Mouse (Mus musculus) splenic B cell, adult 2 months (primary cell): ENCODE measurements around the gene Sema4b.

Experiments
- DNase-seq: peaks from one replicate; pipeline ENCODE4 v3.0.0-alpha.2; 2011; ENCODE audit warnings: low read depth, low spot score
- H3K27me3 ChIP-seq: 2 replicates; pipeline ENCODE4 v1.6.1; 2012; ENCODE audit warnings: mild to moderate bottlenecking, low read length, moderate library complexity, mixed read lengths; ENCODE audit not compliant: control insufficient read depth, poor library complexity, insufficient read depth, severe bottlenecking
- H3K36me3 ChIP-seq: 2 replicates; pipeline ENCODE4 v1.6.1; 2012; ENCODE audit warnings: mild to moderate bottlenecking, low read length, moderate library complexity, mixed read lengths; ENCODE audit not compliant: control insufficient read depth, poor library complexity, insufficient read depth, severe bottlenecking

Sema4b gene

DNA sequence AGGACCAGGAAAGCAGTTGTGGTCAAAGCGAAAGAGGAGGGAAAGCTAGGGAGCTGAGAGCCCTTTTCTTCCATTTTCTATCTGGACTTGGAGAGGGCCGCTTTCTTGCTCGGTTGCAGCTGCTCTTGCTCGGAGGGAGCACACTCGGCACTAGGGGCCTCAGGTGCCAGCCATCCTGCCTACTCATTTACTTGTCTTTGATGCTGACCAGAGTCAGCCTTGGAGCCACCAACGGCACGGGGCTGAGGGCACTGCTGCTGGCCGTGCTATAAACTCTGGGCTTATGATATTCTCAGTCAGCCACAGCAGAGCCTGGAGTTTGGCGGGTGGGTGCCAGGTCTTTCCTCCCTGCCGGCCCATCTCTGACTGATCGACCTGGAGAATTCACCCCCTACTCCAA is 12.2 kb downstream of the Sema4b start:
- no peaks in the 10 kb centered on the region for H3K27me3 ChIP-seq
- peaks cover 4% of the 10 kb centered on the region; the same call in 1 of the 2 replicates for H3K36me3 ChIP-seq
- DNase-seq: no peak

DNA sequence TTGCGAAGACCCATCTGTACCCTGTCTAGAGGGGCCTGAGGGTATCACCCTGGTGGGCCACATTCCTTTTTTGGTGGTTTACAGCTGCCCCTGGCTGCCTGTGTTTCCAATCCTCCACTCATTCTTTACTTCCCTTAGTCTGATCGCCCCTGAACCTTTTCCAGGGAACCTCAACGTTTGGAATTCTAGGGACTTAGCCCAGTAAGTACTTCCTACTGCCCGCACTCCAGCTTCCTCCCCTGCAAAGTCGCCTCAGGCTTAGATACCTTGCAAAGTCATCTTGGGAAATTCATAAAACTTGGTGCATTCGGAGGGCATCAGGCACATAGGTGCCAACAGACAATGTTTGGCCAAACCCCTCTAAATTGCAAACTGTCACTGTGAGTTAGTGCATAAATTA is 12.6 kb downstream of the Sema4b start:
- no peak for DNase-seq
- peaks cover 4% of the 10 kb centered on the region; the same call in 1 of the 2 replicates for H3K36me3 ChIP-seq
- no peaks in the 10 kb centered on the region for H3K27me3 ChIP-seq

DNA sequence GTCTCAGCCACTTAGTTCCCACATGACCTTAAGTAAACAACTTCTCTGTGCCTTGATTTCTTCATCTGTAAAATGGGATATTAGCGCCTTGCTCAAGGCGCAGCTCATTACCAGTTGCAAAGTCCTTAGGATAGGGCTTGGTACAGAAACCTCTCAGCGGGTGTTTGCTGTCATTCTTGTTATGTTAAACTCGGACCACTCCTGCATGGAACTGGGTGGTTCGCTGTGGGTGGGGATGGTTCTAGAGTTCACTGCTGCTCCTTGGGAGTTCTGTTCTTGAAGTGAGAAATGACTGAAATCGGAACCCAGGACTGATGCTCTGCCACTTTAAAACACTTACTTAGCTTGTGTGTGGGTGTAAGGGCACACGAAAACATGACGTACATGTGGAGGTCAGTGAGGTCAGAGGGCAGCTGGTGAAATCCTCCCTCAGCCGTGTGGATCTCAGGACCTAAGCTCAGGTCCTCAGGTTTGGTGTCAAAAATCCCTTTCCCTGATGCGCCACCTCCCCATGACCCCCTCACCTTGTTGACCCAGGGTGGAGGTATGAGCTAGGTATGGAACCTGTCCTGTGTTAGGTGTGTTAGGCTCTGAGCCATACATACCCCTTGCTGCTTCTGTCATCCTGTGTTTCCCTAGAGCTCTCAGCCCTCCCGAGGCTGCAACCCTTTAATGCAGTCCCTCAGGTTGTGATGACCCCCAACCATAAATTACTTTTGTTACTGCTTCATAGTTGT is 13.4 kb downstream of the Sema4b start:
- Histone ChIP-seq H3K27me3 (no peaks in the 10 kb centered on the region), H3K36me3 (peaks cover 4% of the 10 kb centered on the region; the same call in 1 of the 2 replicates)
- DNase-seq: no peak

DNA sequence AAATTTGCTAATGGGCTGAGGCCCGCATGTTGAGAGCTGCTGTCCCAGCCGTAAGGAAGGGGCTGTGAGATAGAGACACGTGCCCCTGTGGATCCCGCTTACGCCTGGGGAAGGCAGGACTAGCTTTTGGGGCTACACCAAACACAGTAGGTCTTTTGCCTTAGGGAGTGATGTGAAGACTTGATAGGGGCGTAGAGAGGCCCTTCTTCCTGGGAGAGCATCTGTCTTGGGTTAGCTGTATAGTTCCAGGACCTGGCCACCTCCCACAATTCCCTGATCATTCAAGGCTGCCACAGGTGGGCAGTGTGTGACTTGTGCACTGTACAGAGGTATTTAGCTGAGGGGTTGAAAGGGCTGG is 13.9 kb downstream of the Sema4b start:
- Histone ChIP-seq H3K36me3 (peaks cover 4% of the 10 kb centered on the region; the same call in 1 of the 2 replicates), H3K27me3 (no peaks in the 10 kb centered on the region)
- DNase-seq: no peak

DNA sequence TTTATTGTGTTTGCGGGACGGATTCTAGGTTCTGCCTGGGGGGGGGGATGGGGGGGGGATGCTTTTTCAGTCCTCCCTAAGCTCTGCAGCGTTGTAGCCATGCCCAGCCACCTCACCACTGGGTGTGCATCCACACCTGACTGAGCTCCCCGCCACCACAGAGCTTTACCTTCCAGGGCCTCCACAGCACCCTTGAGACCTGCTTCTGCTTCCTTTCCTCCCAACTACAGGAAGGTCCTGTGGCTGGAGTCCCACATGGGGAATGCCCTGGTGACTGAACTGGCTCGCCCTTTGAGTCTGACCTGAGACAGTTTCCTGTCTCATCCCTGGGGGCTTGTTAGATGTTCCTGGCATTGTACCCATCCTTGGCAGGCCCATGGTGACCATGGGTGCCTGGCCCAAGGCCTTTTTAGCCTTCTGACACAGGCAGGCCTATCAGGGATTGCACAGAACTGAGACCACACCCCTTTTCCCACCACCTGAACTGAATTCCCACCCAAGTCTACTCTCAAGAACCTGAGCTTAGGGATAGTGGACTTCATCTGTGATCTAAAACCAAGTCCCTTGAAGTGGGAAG is 14.4 kb downstream of the Sema4b start:
- H3K36me3 ChIP-seq: peaks cover 4% of the 10 kb centered on the region; the same call in 1 of the 2 replicates
- no peaks in the 10 kb centered on the region for H3K27me3 ChIP-seq
- peak; percentile 52 for DNase-seq

- DNase-seq: no peak
- no peaks in the 10 kb centered on the region for H3K27me3 ChIP-seq
- H3K36me3 ChIP-seq: peaks cover 4% of the 10 kb centered on the region; the same call in 1 of the 2 replicates
Measured at GRCm38 (mm10) chr7:80201888-80202540, 15.4 kb downstream of the Sema4b start.

DNA sequence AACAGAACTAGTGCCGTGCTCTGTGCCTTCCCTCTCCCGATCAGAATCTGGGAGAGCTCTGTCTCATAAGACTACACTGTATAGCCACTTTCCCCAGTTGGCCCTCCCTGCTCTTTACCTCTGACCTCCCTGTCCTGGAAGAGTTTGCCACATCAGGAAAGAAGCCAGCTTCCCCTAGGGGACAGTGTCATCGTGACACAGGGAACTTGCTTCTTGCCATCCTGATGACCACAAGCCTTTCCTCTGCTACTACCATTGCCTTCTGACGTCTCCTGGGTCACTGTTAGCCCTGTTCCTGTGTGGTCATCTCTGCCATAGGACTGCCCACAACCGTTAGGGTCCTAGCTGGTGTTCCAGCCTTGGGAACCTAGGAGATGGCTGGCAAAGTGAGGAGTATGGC is 16.3 kb downstream of the Sema4b start:
- H3K36me3 ChIP-seq: peaks cover 4% of the 10 kb centered on the region; the same call in 1 of the 2 replicates
- no peak for DNase-seq
- H3K27me3 ChIP-seq: no peaks in the 10 kb centered on the region

GRCm38 (mm10) chr7:80203638-80204096 is 17.0 kb downstream of the Sema4b start:
- peak; percentile 85 for DNase-seq
- Histone ChIP-seq H3K36me3 (peaks cover 4% of the 10 kb centered on the region; the same call in 1 of the 2 replicates), H3K27me3 (no peaks in the 10 kb centered on the region)

DNA sequence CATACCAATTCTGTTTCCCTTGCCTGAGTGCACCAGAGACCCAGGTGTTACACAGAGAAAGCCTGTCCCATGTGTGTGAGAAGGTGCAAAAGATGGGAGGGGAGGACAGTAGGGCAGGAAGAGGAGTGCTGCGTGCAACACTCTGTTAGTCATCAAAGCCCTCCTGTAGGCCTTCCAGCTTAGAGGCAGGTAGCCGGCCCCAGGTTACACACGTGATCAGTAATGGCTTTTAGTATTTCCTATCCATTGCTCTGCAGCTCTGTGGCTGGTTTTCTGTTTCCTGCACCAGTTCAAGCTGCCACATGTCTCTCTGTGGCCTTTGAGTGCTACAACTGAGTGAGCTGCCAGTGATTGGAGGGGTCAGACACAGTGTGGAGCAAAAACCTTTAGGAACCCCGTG is 17.7 kb downstream of the Sema4b start:
- no peak for DNase-seq

DNA sequence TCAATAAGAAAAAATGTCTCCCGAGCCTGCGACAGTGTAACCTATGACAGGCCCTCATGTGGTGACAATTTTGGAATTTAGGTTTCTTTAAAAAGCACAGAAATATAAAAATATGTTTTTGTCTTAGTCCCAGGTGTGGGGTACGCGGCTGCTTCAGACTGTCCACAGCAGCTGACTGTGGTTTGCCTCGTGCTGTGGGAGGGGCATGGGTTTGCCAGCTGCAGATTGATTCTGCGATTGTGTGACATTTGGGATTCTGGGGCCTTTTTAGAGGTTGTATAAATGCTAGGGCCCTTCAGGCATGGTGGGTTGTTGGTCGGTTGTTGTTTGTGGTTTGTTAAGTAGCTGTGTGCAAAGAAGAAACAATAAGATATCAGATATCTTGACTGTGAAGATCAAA is 18.3 kb downstream of the Sema4b start:
- no peaks in the 10 kb centered on the region for H3K27me3 ChIP-seq
- DNase-seq: peak; percentile 58
- H3K36me3 ChIP-seq: peaks cover 2% of the 10 kb centered on the region; the same call in 1 of the 2 replicates

More for the DNA sequence above, 17.7 kb downstream of the Sema4b start:
- Histone ChIP-seq H3K27me3 (no peaks in the 10 kb centered on the region), H3K36me3 (peaks cover 4% of the 10 kb centered on the region; the same call in 1 of the 2 replicates)

GRCm38 (mm10) chr7:80205705-80206589 is 19.3 kb downstream of the Sema4b start:
- H3K27me3 ChIP-seq: no peaks in the 10 kb centered on the region
- peak; percentile 55 for DNase-seq
- H3K36me3 ChIP-seq: no peaks in the 10 kb centered on the region

DNA sequence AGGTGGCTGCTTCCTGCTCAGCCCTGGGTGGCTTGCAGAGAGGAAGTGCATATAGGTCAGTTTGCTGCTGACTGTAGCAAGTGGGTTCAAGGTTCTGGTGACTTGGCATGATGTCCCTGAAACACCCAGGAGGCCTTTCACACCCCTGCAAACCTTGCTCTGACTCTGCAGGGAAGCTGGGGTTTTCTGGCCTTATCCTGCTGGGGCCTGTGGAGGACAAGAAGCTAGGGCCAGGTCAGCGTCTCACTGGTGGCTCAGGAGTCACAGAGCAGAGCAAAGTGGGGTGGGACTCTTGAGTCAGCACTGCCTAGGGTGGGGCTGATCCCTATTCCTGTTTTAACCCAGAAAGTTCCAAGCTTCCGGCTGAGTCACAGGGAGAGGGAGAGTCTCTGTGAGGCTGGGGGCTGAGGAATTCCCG is 20.7 kb downstream of the Sema4b start:
- no peak for DNase-seq
- Histone ChIP-seq H3K36me3 (no peaks in the 10 kb centered on the region), H3K27me3 (no peaks in the 10 kb centered on the region)

DNA sequence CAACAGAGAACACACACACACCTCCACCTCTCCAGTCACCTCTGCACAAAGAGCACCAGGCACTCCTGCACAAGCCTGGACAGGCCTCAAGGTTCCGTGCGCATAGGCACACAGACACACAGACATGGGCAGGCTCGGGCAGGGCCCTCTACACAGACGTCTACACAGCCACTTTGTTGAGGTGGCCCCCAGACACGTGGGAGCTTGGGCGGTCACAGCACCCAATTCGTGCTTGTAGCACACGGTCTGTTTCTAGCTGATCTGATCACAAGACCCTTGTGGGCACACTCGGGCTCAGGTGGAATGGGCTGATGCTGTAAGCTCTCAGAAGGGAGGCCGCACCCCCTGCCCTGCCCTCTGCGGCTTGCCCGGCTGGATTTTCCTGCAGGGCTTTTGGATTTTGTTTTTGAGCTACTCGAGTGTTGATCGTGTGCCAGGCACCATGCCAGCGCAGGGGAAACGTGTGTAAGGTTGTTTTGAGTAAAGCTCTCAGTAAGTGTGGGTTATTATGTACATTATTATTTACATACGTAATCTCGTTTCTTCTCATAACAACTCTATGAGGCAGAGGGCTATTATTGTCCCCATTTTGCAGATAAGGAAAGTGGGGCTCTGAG is 21.5 kb downstream of the Sema4b start:
- Histone ChIP-seq H3K36me3 (peaks cover 1% of the 10 kb centered on the region; the same call in 1 of the 2 replicates), H3K27me3 (no peaks in the 10 kb centered on the region)
- no peak for DNase-seq
